In genomic region chr5:90930546-90930945, GRCm38 (mm10) we compare ENCODE assay signal across 8 mouse cellular contexts. TPM values are rescaled to one million over a fixed set of nuclear protein-coding genes. Genes with fewer than 3 reads are reported as not detected.
DNase-seq lines count a peak whose midpoint lies in the region; ATAC-seq and TF ChIP-seq lines count a peak whose summit lies in the region.

No protein-coding gene starts in this region.

- H3K36me3 ChIP-seq in heart, postnatal 0 days (replicated peaks; ENCODE audit: control insufficient read depth, insufficient read depth, low read length), result 0 out of 2 replicates have a peak, but pooled peaks cover 7% of the 10 kb centered on the region
- peaks cover 14% of the 10 kb centered on the region for H3K36me3 ChIP-seq in hindbrain, embryonic 14.5 days (replicated peaks; ENCODE audit: control insufficient read depth, insufficient read depth)
- peaks cover 17% of the 10 kb centered on the region for H3K36me3 ChIP-seq in midbrain, embryonic 12.5 days

- no peaks in the 10 kb centered on the region for H3K9me3 ChIP-seq in heart, postnatal 0 days (replicated peaks; ENCODE audit: control insufficient read depth, low read length)
- no peaks in the 10 kb centered on the region for H3K9me3 ChIP-seq in hindbrain, embryonic 14.5 days (ENCODE audit: control insufficient read depth, low read length)
- no peaks in the 10 kb centered on the region for H3K9me3 ChIP-seq in midbrain, embryonic 12.5 days

- TF ChIP-seq EP300 in heart, postnatal 0 days (IDR thresholded peaks at IDR 0.05; ENCODE audit: low read depth), result no peak

- 52% methylated on average over 2 of the region's 2 CpGs for WGBS in heart, postnatal 0 days
- 40% methylated on average over 2 of the region's 2 CpGs for WGBS in hindbrain, embryonic 14.5 days
- 49% methylated on average over 2 of the region's 2 CpGs for whole genome bisulfite sequencing in midbrain, embryonic 12.5 days

- ATAC-seq in heart, postnatal 0 days (ENCODE audit: insufficient read depth, low read depth), result no peak; the same call in 1 of the 2 replicates
- no peak; the same call in 1 of the 2 replicates for ATAC-seq in hindbrain, embryonic 14.5 days (ENCODE audit: low FRiP score)
- ATAC-seq in midbrain, embryonic 12.5 days (ENCODE audit: low FRiP score, low read depth), result peak; percentile 19

- no peak for DNase-seq in heart, postnatal 0 days (ENCODE audit: low spot score)
- no peak for DNase-seq in heart, postnatal 14 days
- DNase-seq in hindbrain, embryonic 14.5 days (ENCODE audit: low spot score), result no peak
- DNase-seq in embryo, embryonic 11 days, result no peak
- no peak for DNase-seq in cerebellum, adult 18-20 months
- DNase-seq in urinary bladder, postnatal 25 days (ENCODE audit: low spot score), result no peak

- peak overlapping the region; percentile 73 for H3K4me2 ChIP-seq in heart, postnatal 0 days (ENCODE audit: low read depth, low read length)
- H3K4me2 ChIP-seq in hindbrain, embryonic 14.5 days (replicated peaks), result peak overlapping the region; percentile 55
- H3K4me2 ChIP-seq in midbrain, embryonic 12.5 days (replicated peaks), result peak overlapping the region; percentile 63

- intact Hi-C loops in heart, postnatal 14 days (cut with DNase I), result no loop called here

- H3K27ac ChIP-seq in heart, postnatal 0 days (ENCODE audit: low read depth), result peak overlapping the region; percentile 92
- no peak overlapping the region for H3K27ac ChIP-seq in bone marrow macrophage, adult 2 months (ENCODE audit: insufficient read depth, low read depth, low read length)
- H3K27ac ChIP-seq in hindbrain, embryonic 14.5 days, result peak overlapping the region; percentile 98
- peak overlapping the region; percentile 98 for H3K27ac ChIP-seq in midbrain, embryonic 12.5 days (replicated peaks)

- H3K27me3 ChIP-seq in heart, postnatal 0 days (ENCODE audit: control insufficient read depth, insufficient read depth, low read length), result no peaks in the 10 kb centered on the region
- no peaks in the 10 kb centered on the region for H3K27me3 ChIP-seq in hindbrain, embryonic 14.5 days (ENCODE audit: control insufficient read depth, insufficient read depth, low read length)
- no peaks in the 10 kb centered on the region for H3K27me3 ChIP-seq in midbrain, embryonic 12.5 days

- no peak for TF ChIP-seq POLR2A in bone marrow macrophage, adult 2 months (IDR thresholded peaks at IDR 0.05; ENCODE audit: borderline replicate concordance, low read depth, low read length)

- no peak for TF ChIP-seq CTCF in heart, postnatal 0 days (IDR thresholded peaks at IDR 0.05; ENCODE audit: low read depth)
- no peak for TF ChIP-seq CTCF in bone marrow macrophage, adult 2 months (IDR thresholded peaks at IDR 0.05; ENCODE audit: low read depth, low read length)

- H3K9ac ChIP-seq in heart, postnatal 0 days (replicated peaks; ENCODE audit: low read depth, low read length), result peak overlapping the region; percentile 83
- H3K9ac ChIP-seq in hindbrain, embryonic 14.5 days, result peak overlapping the region; percentile 99
- peak overlapping the region; percentile 96 for H3K9ac ChIP-seq in midbrain, embryonic 12.5 days (replicated peaks)

- H3K4me3 ChIP-seq in heart, postnatal 0 days (ENCODE audit: low read depth, low read length), result peak overlapping the region; percentile 65
- H3K4me3 ChIP-seq in bone marrow macrophage, adult 2 months (ENCODE audit: insufficient read depth, low read length), result peak overlapping the region; percentile 70
- peak overlapping the region; percentile 74 for H3K4me3 ChIP-seq in hindbrain, embryonic 14.5 days (replicated peaks; ENCODE audit: low read length)
- peak overlapping the region; percentile 66 for H3K4me3 ChIP-seq in midbrain, embryonic 12.5 days

- H3K4me1 ChIP-seq in heart, postnatal 0 days (ENCODE audit: control insufficient read depth, insufficient read depth), result peaks cover 9% of the 10 kb centered on the region; the same call in 1 of the 2 replicates
- H3K4me1 ChIP-seq in bone marrow macrophage, adult 2 months (ENCODE audit: control insufficient read depth, insufficient read depth, low read length), result peaks cover 22% of the 10 kb centered on the region
- peaks cover 14% of the 10 kb centered on the region for H3K4me1 ChIP-seq in hindbrain, embryonic 14.5 days (replicated peaks; ENCODE audit: control insufficient read depth, insufficient read depth, low read length)
- peaks cover 9% of the 10 kb centered on the region for H3K4me1 ChIP-seq in midbrain, embryonic 12.5 days

RNA-seq across cellular contexts. Expression of gene Mthfd2l, which starts 0.4 kb away (rescaled TPM):
- 30.5 and 88.5 TPM in 2 replicates for total RNA-seq in heart, postnatal 0 days (2014; rRNA removed; ENCODE audit: low replicate concordance)
- polyA plus RNA-seq in heart, postnatal 0 days (2015; fragmentation: Nextera tagmentation; extraction: Ambion mirVana), result 29.1 and 29.2 TPM in 2 replicates
- total RNA-seq in heart, postnatal 14 days (2021), result 10 to 100 TPM; 12.1 to 12.2 TPM
- 8.1 and 9.0 TPM in 2 replicates for polyA plus RNA-seq in bone marrow macrophage, adult 2 months (2012; ENCODE audit: insufficient read depth, insufficient read length, missing spikeins)
- 88.3 and 95.7 TPM in 2 replicates for polyA plus RNA-seq in hindbrain, embryonic 14.5 days (2014; fragmentation: Nextera tagmentation; extraction: Ambion mirVana)
- polyA plus RNA-seq in midbrain, embryonic 12.5 days (2016; fragmentation: Nextera tagmentation; extraction: Ambion mirVana), result 110 and 116 TPM in 2 replicates

RNA-seq across cellular contexts. Expression of gene Cxcl2, which starts 26.9 kb away (rescaled TPM):
- total RNA-seq in heart, postnatal 0 days (2014; rRNA removed; ENCODE audit: low replicate concordance), result not detected in 2 replicates
- not detected in 2 replicates for polyA plus RNA-seq in heart, postnatal 0 days (2015; fragmentation: Nextera tagmentation; extraction: Ambion mirVana)
- total RNA-seq in heart, postnatal 14 days (2021), result not detected
- polyA plus RNA-seq in bone marrow macrophage, adult 2 months (2012; ENCODE audit: insufficient read depth, insufficient read length, missing spikeins), result 7.4 and 7.7 TPM in 2 replicates
- polyA plus RNA-seq in hindbrain, embryonic 14.5 days (2014; fragmentation: Nextera tagmentation; extraction: Ambion mirVana), result 0.24 TPM in 1 of 2 replicates, not detected in the other
- not detected in 2 replicates for polyA plus RNA-seq in midbrain, embryonic 12.5 days (2016; fragmentation: Nextera tagmentation; extraction: Ambion mirVana)

RNA-seq across cellular contexts. Expression of gene Cxcl1, which starts 39.5 kb away (rescaled TPM):
- total RNA-seq in heart, postnatal 0 days (2014; rRNA removed; ENCODE audit: low replicate concordance), result 0.27 and 0.31 TPM in 2 replicates
- 1.4 and 1.5 TPM in 2 replicates for polyA plus RNA-seq in heart, postnatal 0 days (2015; fragmentation: Nextera tagmentation; extraction: Ambion mirVana)
- total RNA-seq in heart, postnatal 14 days (2021), result under 1 TPM; 0.36 to 0.61 TPM
- polyA plus RNA-seq in bone marrow macrophage, adult 2 months (2012; ENCODE audit: insufficient read depth, insufficient read length, missing spikeins), result 0.59 and 1.4 TPM in 2 replicates
- 0.57 and 0.64 TPM in 2 replicates for polyA plus RNA-seq in hindbrain, embryonic 14.5 days (2014; fragmentation: Nextera tagmentation; extraction: Ambion mirVana)
- polyA plus RNA-seq in midbrain, embryonic 12.5 days (2016; fragmentation: Nextera tagmentation; extraction: Ambion mirVana), result not detected in 2 replicates
